Mouse (Mus musculus) olfactory bulb, adult 2 months (tissue): ENCODE measurements around the gene Dpp4.

Experiments
- CTCF ChIP-seq: fragments of 200-500 bp; IDR thresholded peaks from 2 replicates; pipeline ENCODE4 v1.5.1; 2012; ENCODE audit warnings: low read depth, mild to moderate bottlenecking, low read length, moderate library complexity; ENCODE audit not compliant: insufficient read depth
- POLR2A ChIP-seq: fragments of 200-500 bp; IDR thresholded peaks from 2 replicates; pipeline ENCODE4 v1.6.1; 2012; ENCODE audit warnings: mild to moderate bottlenecking, low read depth, low read length, moderate library complexity; ENCODE audit not compliant: insufficient read depth

GRCm38 (mm10) chr2:62306978-62307377 lies 105.1 kb downstream of the Dpp4 start:
- TF ChIP-seq POLR2A (no peak), CTCF (no peak)
